Mouse (Mus musculus) thymus, adult 2 months (tissue): ENCODE results near the gene Crocc2.

Source experiments
- CTCF ChIP-seq: fragments of 200-500 bp; IDR thresholded peaks from 2 replicates; pipeline ENCODE4 v1.5.1; 2012; ENCODE audit warnings: mild to moderate bottlenecking, control low read depth, low read length, moderate library complexity, borderline replicate concordance; ENCODE audit not compliant: control insufficient read depth, poor library complexity, insufficient read depth; ENCODE audit errors: extremely low read depth
- POLR2A ChIP-seq: fragments of 200-500 bp; IDR thresholded peaks from 2 replicates; pipeline ENCODE4 v1.6.1; 2012; ENCODE audit warnings: mild to moderate bottlenecking, low read length, control low read depth, moderate library complexity; ENCODE audit not compliant: control insufficient read depth, poor library complexity, insufficient read depth; ENCODE audit errors: extremely low read depth

GRCm38 (mm10) chr1:93128710-93129349, 39.7 kb upstream of the Crocc2 start:
- TF ChIP-seq CTCF (no peak), POLR2A (no peak)
